Mouse (Mus musculus) cerebral cortex, adult 2 months (tissue): ENCODE data around the gene Sfn.

Source experiments
- WGBS: fragments of 180-500 bp; shearing (Covaris S2); methylation state at CpG from one replicate; pipeline ENCODE4 v1.1.7; 2018; 5-methylcytosine and 5-hydroxymethylcytosine counted together

The Sfn gene

DNA sequence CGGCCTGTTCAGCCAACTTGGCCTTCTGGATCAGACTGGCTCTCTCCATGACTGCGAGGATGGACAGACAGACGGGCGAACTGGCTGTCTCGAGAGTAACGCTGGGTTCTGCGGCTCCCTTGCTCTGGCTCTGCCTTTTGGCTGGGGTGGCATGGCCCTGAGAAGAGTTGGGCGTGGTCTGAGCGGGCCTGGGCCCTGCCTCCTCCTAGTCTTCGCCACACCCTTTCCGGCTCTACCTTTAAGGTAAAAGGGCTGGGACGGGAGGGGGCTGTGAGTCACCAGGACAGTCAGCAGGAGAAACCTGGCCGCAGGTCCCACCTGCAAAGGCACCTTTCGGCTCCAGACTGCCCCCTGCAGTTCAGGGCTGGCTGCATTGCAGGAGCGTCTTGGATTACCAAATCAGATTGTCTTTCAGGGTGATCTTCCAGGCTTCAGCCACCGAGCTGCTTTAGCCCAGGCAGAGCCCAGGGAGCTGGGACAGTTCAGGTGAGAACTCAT is at the start of gene Sfn:
Gene Sfn, minus strand, starts transcription at position 448 of the 498 bp plus-strand sequence.
- 10% methylated on average over 16 of the region's 16 CpGs for WGBS

- 64% methylated on average over 10 of the region's 10 CpGs for WGBS
These were observed 49.5 kb upstream of the Sfn start for GRCm38 (mm10) chr4:133651445-133651844.

GRCm38 (mm10) chr4:133649989-133650699 is 48.2 kb upstream of the Sfn start, which contains the start of gene Zdhhc18:
Gene Zdhhc18 (minus strand): TSS chr4:133650154.
- WGBS = 22% methylated on average over 7 of the region's 7 CpGs

DNA sequence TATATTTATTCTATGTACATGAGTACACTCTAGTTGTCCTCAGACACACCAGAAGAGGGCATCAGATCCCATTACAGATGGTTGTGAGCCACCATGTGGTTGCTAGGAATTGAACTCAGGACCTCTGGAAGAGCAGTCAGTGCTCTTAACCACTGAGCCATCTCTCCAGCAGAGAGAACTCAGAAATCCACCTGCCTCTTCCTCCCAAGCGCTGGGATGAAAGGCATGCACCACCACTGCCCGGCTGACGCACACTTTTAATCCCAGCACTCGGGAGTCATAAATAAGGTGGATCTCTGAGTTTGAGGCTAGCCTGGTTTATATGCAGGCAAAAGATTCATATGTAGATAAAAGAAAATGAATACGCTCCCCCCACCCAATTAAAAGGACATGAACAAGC is 47.5 kb upstream of the Sfn start:
- 84% methylated on average over 5 of the region's 5 CpGs for WGBS

DNA sequence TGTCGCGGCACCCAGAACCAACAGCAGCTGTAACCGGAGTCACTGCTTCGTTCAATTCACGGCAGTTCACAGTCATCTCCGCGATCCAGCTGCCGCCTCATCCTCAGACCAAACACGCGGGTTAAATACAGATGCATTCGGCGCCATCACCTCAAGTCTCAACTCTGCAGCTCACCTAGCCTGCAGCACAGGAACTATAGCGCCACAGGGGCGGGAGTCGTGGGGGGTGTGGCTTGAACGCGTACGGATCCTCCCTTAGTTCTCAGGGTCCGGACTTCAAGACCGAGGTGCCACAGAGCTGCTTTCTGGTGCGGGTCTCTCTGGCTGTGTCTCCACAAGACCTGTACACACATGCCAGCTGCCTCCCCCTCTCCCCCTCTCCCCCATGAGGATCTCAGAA is 43.7 kb upstream of the Sfn start:
- 53% methylated on average over 21 of the region's 21 CpGs for WGBS

- WGBS = 92% methylated on average over 3 of the region's 3 CpGs
These were observed 43.2 kb upstream of the Sfn start for GRCm38 (mm10) chr4:133645195-133645594.

GRCm38 (mm10) chr4:133634043-133634410 is 32.1 kb upstream of the Sfn start:
- 94% methylated on average over 5 of the region's 5 CpGs for WGBS

DNA sequence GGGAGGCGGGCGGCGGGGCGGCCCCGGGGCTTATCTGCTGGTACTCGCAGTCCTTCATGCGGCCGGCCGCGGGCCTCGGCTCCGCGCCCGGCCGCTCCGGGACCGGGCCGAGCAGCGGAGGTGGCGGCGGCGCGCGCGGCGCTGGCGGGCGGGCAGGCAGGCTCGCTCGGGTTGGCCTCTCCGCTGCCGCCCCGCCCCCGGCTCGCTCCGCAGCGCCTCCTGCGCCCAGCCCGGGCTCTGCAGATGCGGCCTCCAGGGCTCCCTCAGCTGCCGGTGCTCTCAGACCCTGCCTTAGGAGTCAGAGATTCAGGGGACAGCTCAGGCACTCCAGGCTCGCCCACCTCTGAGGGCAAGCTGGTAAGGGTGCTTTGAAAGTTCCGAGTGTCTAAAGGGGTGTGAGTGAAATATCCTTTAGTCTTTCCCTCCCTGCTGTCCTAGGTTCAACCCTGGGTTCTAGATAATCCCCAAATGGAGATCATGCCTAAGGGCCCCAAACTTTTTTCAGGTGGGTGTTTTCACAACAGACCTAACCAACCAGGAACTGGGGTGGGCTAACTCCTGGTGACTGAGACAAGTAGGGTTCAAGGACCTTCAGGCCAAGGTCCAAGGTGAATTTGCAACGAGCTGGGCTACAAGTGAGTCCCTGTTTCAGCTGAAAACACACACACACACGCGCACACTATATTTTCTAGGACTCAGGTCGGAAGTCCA is 31.5 kb upstream of the Sfn start:
- 9% methylated on average over 40 of the region's 47 CpGs for WGBS

DNA sequence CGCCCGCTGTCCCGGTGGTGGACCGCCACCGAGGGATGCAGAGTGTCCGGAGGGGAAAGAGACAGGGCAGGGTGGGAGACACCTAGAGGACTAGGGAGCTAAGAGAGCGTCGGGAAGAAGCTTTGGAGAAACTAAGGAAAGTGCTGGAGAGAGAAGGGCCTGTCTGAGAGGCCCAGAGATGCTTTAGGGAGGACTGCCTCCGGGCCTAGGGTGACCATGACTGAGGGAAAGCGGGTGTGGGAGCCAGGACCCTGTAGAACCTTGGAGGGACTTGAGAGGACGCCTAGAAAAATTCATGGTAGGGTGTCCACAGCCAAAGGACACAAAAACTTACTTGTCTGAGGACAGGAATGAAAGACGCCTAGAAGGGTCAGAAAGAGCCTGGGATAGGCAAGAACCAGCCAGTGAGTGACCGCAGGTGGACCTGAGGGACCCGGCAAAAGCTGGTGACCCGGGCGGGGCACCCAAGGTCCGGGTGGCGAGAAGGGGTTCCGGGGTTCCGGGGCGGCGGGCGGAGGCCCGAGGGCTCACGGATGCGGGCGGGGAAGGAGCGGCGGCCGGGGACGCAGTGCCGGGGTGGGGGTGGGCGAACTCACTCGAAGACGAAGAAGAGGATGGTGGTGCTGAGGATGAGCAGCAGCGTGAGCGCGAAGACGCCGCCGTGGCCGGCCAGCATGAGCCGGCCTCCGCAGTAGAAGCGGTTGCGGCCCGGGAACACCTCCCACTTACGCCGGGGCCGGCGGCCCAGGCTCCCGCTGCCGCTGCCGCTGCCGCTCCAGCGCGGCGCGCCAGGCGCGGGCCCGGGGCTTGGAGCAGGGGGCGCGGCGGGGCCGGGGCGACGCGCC is 30.7 kb upstream of the Sfn start:
- WGBS = 2% methylated on average over 69 of the region's 69 CpGs

DNA sequence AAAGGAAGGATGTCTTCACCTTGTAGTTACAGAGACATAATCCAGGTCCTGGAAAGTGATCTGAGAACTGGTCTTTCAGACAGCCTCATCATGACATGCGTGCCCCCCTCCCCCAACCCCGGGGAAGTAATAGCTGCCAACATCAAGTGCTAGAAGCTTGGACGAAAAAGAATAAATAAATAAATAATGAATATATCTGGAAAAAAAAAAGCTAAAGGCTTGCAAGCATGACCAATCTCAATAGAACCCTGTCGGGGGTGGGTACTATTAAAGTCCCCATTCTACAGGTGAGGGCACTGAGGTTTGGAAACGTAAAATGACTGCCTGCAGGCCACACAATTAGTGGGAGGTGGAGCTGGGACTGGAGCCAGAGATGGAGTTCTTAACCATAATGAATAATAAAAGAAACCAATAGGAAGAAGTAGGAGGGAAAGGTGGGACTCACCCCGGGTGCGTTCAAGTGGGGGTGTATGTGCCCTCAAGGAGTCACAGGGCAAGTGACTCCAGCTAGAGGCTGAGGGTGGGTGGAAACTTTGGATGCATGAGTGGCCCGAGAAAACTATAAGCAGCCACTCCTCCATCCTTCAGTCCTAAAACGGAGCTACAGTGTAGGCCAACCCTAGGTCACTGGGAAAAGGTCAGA is 29.9 kb upstream of the Sfn start:
- WGBS = 27% methylated on average over 9 of the region's 9 CpGs

DNA sequence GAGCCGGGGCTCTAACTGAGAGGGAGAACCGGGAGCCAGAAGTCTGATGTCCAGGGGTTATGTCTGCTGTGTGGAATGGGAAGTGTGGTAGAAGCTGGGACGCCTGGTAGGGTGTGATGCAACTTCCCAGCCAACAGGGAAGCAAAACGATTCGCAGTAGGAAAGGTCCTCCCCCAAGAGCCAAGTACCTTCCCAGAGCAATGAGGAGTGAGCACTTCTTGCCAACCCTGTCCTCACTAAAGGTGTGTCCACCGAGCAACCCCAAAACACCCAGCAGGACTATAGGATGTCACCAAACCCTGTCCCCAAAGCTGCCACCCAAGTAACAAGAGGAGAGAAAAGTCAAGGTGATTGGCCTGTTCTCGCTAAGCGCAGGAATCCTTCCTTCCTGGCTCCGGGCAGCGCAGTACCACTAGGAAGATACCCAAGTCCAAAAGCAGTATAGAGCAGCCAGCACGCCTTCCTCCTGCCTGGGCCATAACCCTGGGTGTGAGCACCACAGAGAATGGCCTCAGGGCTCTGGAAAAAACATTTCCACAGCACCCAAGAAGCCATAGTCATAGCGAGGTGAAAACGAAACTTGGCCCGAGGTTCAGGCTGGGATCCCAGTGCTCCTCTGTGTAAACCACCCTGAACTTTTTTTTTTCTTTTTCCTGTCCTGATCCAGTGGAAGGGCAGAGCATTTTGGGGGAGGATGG is 29.3 kb upstream of the Sfn start:
- whole genome bisulfite sequencing = 60% methylated on average over 14 of the region's 14 CpGs

- 90% methylated on average over 8 of the region's 8 CpGs for WGBS
These were observed 28.5 kb upstream of the Sfn start for GRCm38 (mm10) chr4:133630326-133630920.

DNA sequence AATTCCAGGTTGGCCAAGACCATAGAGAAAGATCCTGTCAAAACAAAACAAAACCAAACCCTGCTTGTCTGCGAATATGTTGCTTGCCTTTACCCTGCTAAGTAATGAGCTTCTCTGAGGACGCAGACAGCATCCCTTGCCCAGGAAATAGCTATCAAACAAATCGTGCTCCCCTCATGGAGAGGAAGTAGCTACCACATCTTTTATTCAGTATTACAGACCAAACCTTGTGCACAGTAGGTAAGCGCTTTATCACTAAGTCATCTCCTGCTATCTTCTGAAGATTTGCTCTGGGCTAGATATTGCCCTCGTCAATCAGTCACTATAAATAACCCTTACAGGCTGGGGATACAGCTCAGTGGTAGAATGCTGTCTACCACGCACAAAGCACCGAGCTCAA is 27.2 kb upstream of the Sfn start:
- 84% methylated on average over 7 of the region's 7 CpGs for WGBS

GRCm38 (mm10) chr4:133628517-133628916 is 26.5 kb upstream of the Sfn start:
- WGBS = 92% methylated on average over 2 of the region's 2 CpGs

DNA sequence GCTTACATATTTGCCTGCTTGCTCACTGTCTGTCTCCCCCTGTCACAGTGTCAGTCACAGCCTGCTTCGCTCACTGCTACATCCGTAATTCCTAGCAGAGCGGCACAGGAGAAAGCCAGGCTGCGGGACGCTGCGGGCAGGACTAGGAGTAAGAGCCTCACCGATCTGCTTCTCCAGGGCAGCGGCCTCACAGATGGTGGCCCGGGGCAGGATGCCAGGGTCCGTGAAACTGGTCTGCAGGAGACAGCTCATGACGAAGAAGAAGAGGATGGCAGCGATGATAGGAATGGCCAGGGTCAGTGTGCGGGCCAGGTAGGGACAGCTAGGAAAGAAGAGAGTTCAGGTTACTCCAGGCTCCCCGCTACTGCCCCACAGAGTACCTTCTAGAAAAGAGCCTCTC is 25.1 kb upstream of the Sfn start:
- 88% methylated on average over 14 of the region's 14 CpGs for WGBS

- 83% methylated on average over 9 of the region's 9 CpGs for WGBS
These were observed 24.7 kb upstream of the Sfn start for GRCm38 (mm10) chr4:133626621-133627020.

DNA sequence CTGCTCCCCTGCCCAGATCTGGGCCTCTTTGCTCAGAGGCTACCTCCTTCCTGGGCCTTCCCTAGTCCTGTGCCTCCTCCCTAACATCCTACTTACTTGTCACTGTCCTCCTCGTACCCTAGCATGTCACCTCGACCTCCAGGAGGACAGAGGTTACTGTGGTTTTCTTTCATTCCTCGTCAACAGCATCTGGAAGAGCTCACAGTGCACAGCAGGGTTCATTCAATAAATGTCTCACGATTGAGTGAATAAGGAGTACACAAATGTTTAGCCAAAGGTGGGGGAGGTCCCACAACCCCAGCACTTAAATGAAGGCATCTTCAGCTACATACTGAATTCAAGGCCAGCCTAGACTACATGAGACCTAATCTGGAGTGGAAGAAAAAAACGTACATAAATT is 24.3 kb upstream of the Sfn start:
- WGBS = 51% methylated on average over 5 of the region's 5 CpGs

GRCm38 (mm10) chr4:133625621-133626071 is 23.7 kb upstream of the Sfn start:
- WGBS = 61% methylated on average over 11 of the region's 11 CpGs

DNA sequence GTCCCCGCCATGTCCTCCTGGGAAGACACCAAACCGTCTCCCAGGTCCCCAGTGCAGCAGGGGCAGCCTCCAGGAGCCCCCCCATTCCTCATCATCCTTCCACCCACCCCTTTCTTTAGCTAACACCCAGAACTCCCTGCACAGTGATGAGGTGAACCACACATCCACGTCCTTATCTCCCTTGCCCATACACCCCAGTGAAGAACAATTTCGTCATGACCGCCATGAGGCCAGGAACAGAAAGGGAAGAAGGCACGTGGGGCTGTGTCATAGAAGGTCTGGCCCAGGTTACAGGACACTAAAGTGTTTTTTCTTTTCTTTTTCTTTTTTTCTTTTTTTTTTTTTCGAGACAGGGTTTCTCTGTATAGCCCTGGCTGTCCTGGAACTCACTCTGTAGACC is 22.9 kb upstream of the Sfn start:
- WGBS = 92% methylated on average over 7 of the region's 7 CpGs

GRCm38 (mm10) chr4:133622161-133622695 is 20.3 kb upstream of the Sfn start:
- WGBS = 80% methylated on average over 11 of the region's 11 CpGs
